ENCODE assay signal across 16 mouse cellular contexts in the genomic region with DNA sequence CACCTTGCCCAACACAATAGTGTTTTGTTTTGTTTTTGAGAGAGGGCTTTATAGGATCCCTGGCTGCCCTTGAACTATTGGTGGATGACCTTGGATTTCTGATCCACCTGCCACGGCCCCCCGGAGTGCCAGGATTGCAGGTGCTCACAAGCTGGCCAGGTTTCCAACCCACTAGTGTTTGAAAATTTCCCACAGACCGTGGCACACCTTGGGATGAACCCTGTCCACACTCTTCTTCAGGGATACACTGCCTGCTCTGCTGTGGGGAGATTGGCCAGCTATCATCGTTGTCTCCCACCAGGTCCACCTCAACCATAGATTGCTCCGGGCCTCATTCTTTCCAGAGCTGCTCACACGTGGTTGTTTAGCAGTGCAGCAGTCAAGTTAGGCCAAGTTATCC. TPM values are rescaled to one million over a fixed set of nuclear protein-coding genes. Genes with fewer than 3 reads are reported as not detected.
"Had no signal": no experiment of that assay in that cellular context is flagged by ENCODE, and none has a peak within 500 bp of the region (broad histone marks: within the 10 kb centered on the region; RNA-seq: fewer than 3 reads in every experiment).

No protein-coding gene starts in this region.

- H3K36me3 ChIP-seq: intestine, embryonic 15.5 days; limb, embryonic 15.5 days; lung, embryonic 15.5 days; midbrain, embryonic 12.5 days had no signal

- ATAC-seq: intestine, embryonic 15.5 days had no signal

- H3K27me3 ChIP-seq: intestine, embryonic 15.5 days; limb, embryonic 15.5 days; lung, embryonic 15.5 days; midbrain, embryonic 12.5 days had no signal

- H3K4me3 ChIP-seq: intestine, embryonic 15.5 days; limb, embryonic 15.5 days; lung, embryonic 15.5 days; midbrain, embryonic 12.5 days had no signal

- H3K27ac ChIP-seq: intestine, embryonic 15.5 days; limb, embryonic 15.5 days; lung, embryonic 15.5 days; macrophage; midbrain, embryonic 12.5 days had no signal

- H3K9me3 ChIP-seq: intestine, embryonic 15.5 days; limb, embryonic 15.5 days; lung, embryonic 15.5 days; midbrain, embryonic 12.5 days had no signal

- H3K4me2 ChIP-seq: intestine, embryonic 15.5 days; limb, embryonic 15.5 days; lung, embryonic 15.5 days; midbrain, embryonic 12.5 days had no signal

- H3K9ac ChIP-seq: intestine, embryonic 15.5 days; limb, embryonic 15.5 days; lung, embryonic 15.5 days; midbrain, embryonic 12.5 days had no signal

- DNase-seq: kidney, adult 2 months; kidney, postnatal 25 days; lung, postnatal 14 days; right cerebral cortex, postnatal 14 days; thymus, postnatal 4 days had no signal

- H3K4me1 ChIP-seq: intestine, embryonic 15.5 days; limb, embryonic 15.5 days; lung, embryonic 15.5 days had no signal

RNA-seq across cellular contexts. Expression of a gene that starts 12.3 kb away (rescaled TPM):
- total RNA-seq: layer of hippocampus, postnatal 25 days; left cerebral cortex, adult 8-10 months; left cerebral cortex, postnatal 25 days; midbrain, postnatal 0 days had no signal
- polyA plus RNA-seq: limb, embryonic 11.5 days; limb, embryonic 15.5 days; lung, embryonic 15.5 days; macrophage; midbrain, embryonic 12.5 days; midbrain, postnatal 0 days; neural tube, embryonic 14.5 days had no signal
